Mouse (Mus musculus): Measurements from ENCODE around the gene Smyd3. TPM values are rescaled to one million over a fixed set of nuclear protein-coding genes. Genes with fewer than 3 reads are reported as not detected.
"Not testable (repeated sequence)": the region's sequence is repeated elsewhere in the genome, so short reads cannot be mapped to it uniquely, and the experiment has no call there.

The Smyd3 gene
- total RNA-seq, 2 experiments from 2014 or later, result 21.7 to 23.7 TPM

- not testable (repeated sequence) for DNase-seq
Observed at GRCm38 (mm10) chr1:179164219-179164618, 353.6 kb downstream of the Smyd3 start.

- DNase-seq, result not testable (repeated sequence)
Observed at GRCm38 (mm10) chr1:179162752-179163151, 355.1 kb downstream of the Smyd3 start.

- DNase-seq, result no peak
Observed at GRCm38 (mm10) chr1:179161947-179162346, 355.9 kb downstream of the Smyd3 start.

- no peak for DNase-seq
Observed at GRCm38 (mm10) chr1:179160697-179161096, 357.1 kb downstream of the Smyd3 start.

GRCm38 (mm10) chr1:179152376-179152775 lies 365.5 kb downstream of the Smyd3 start:
- DNase-seq, result no peak

- no peak for DNase-seq
Observed at GRCm38 (mm10) chr1:179151275-179151674, 366.6 kb downstream of the Smyd3 start.

GRCm38 (mm10) chr1:179149468-179150140 lies 368.2 kb downstream of the Smyd3 start:
- no peak for DNase-seq

GRCm38 (mm10) chr1:179146730-179147167 lies 371.1 kb downstream of the Smyd3 start:
- no peak for DNase-seq

GRCm38 (mm10) chr1:179143154-179143832 lies 374.5 kb downstream of the Smyd3 start:
- no peak for DNase-seq

GRCm38 (mm10) chr1:179142177-179142576 lies 375.7 kb downstream of the Smyd3 start:
- peak in 1 of 2 experiments; percentile 42 for DNase-seq

- no peak for DNase-seq
Observed at GRCm38 (mm10) chr1:179141071-179141650, 376.7 kb downstream of the Smyd3 start.

- no peak for DNase-seq
Observed at GRCm38 (mm10) chr1:179137145-179137477, 380.7 kb downstream of the Smyd3 start.

GRCm38 (mm10) chr1:179136461-179137144 lies 381.2 kb downstream of the Smyd3 start:
- no peak for DNase-seq

GRCm38 (mm10) chr1:179129995-179130394 lies 387.8 kb downstream of the Smyd3 start:
- DNase-seq, result no peak

GRCm38 (mm10) chr1:179126287-179126686 lies 391.6 kb downstream of the Smyd3 start:
- DNase-seq, result no peak

GRCm38 (mm10) chr1:179122476-179123229 lies 395.2 kb downstream of the Smyd3 start:
- DNase-seq, result peak in 1 of 2 experiments; percentile 23

GRCm38 (mm10) chr1:179120217-179120966 lies 397.4 kb downstream of the Smyd3 start:
- no peak for DNase-seq

- DNase-seq, result no peak
Observed at GRCm38 (mm10) chr1:179118673-179119072, 399.2 kb downstream of the Smyd3 start.

GRCm38 (mm10) chr1:179116729-179117663 lies 400.8 kb downstream of the Smyd3 start:
- DNase-seq, result no peak

- DNase-seq, result no peak
Observed at GRCm38 (mm10) chr1:179114833-179115495, 402.9 kb downstream of the Smyd3 start.

Measured in layer of hippocampus, postnatal 36 days (tissue).